Mouse (Mus musculus) urinary bladder, adult 2 months (tissue): ENCODE measurements around the gene Echs1. TPM values are rescaled to one million over a fixed set of nuclear protein-coding genes. Genes with fewer than 3 reads are reported as not detected.
"Not testable (repeated sequence)": the region's sequence is repeated elsewhere in the genome, so short reads cannot be mapped to it uniquely, and the experiment has no call there.

ENCODE experiments used
- DNase-seq: peaks from one replicate; pipeline ENCODE4 v3.0.0; 2022; ENCODE audit warnings: low spot score
- polyA plus RNA-seq: library from polyadenylated mRNA; depleted of rRNA; stranded (reverse); fragments of >200 nt; gene quantifications from 2 replicates; pipeline ENCODE4 v1.2.3, GENCODE M21; 2012; rRNA removed

Gene Echs1
- 112 and 118 TPM in 2 replicates for polyA plus RNA-seq

DNA sequence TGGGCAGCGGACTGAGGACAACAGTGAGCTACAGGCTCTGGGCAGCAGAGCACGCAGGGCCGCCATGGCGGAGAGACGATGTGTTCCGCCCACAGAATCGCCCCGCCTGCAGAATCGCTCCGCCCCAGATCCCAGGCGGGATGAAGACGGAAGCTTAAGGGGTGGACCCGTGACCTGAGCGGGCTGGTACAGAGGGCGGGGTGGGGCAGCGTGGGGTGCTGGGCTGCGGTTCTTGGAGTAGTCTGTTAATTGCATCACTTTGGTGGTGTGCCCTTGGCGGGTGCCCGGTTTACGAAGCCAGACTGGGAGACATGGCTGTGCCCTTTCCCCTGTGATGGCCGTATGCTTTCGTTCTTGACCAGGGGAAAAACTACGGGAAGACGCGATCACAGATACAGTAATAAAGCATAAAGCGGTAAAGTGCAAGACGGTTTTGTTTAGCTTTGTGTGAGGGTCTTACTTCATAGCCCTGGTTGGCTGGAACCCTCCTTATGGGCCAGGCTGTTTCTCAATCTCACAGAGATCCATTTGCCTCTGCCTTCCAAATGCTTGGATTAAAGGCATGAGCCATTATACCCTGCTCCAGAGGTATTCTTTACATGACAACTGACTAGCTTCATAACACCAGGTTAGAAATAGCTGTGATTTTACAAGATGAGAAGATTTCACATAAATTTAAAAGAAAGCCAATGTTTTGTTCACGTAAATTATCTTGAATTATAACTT is at the start of gene Echs1:
Echs1 (minus strand) TSS at position 148 of the 726 bp plus-strand sequence.
- peak; percentile 71 for DNase-seq

DNA sequence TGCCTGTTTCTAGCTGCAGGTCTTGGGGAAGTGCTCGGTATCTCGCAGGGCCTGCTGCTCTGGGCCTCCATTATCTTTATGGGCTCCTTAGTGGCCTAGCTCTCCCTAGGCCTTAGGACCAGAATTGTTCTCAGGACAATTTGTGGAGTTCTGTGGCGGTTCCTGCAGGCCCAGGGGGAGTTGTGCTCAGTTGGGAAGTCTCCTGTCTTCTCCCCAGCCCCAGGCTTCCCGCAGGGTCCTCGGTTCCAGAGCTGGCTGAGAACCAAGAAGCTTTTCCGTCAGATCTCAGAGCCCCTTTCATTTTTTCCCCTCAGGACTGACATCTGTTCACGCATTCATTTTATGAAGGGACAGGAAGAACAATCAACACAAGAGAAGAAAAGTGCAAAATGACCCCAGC is 48.4 kb upstream of the Echs1 start, which contains the start of gene Olfr522:
Olfr522 (minus strand) TSS at position 101 of the 400 bp plus-strand sequence.
- no peak for DNase-seq

DNA sequence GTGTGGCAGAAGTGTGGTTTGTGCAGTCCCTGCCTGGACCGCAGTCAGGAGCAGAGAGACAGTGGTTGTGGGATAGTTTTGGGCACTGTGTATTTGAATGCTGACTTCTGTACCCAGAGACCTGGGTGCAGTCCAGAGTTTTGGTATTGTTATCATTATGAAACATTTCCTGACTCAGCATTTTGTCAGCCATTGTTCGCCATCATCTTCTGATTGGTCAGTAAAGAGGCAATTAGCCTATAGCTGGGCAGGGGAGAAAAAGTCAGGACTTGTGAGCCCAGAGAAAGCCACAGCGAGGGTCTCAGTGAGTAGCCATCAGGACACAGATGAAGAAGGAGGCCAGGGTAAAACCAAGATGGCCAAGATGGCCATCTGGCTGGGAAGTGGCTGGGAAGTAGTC is 44.1 kb upstream of the Echs1 start:
- DNase-seq, result no peak

DNA sequence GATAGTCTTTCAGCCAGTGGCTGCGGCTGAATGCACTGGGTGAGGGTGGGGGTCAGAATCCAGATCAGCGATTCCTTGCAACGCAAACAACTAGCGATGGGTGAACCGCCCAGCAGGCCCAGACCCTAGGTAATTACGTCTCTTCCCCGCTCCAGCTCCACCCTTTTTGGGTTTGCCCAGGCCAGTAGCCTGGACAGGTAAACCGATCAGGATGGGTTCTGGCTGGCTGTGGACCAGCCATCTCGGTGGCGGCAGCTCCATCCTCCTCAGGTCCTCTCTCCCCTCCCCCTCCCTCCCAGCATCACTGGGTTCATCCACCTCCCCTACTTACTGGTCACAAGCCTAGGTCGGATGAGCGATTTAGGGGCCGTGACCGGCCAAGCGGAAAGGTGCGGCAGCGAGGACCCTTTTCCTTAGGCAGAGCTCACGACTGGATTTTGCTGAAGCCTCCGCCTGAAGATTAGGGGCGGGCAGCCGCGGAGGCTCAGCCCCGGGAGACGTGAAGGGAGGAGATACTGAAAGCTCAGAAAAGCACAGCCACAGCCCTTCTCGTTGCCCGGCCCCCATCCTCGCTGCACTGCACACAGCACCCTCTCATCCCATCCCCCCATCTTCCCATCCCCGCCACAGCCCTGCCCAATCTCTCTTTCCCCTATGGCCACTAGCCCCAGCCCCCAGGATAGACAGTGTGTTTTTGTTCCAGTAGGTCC is 38.1 kb upstream of the Echs1 start, which contains the start of gene Sprn:
Sprn (minus strand) TSS at position 660 of the 710 bp plus-strand sequence.
- DNase-seq, result no peak

DNA sequence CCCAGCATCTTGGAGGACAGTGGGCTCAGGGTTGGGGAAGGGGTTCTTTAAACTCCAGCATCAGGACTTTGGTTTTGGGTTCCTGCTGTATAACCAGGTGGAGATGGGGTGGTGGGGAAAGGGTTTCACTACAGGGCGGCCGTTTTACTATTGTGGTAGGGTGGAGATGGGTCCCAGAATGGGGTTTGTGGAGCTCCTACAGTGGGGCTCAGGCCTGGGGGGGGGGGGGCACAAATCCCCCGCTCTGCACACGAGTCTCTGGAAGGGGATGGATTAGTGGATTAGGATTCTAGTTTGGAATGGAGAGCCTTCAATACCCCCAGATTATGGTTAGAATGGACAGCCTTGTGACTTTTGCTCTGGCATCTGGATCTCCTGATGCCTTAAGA is 37.5 kb upstream of the Echs1 start:
- no peak for DNase-seq

DNA sequence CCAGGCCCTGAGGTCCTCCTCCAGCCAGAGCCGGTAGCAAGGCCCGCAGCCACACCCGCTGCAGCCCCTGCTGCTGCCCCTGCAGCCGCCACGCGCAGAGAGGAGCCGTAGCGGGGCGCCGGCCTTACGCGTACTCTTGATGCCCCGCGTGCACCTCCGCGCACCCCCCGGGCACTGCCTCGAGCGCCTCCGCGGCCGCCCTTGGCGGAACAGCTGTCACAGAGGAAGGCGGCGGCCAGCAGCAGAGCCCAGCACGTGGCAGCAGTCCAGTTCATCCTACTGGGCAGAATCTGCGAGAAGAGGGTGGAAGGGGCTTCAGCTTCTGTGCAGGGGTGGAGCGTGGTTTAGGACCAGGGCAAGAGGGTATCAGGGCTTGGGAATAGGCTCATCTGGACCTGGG is 37.1 kb upstream of the Echs1 start:
- no peak for DNase-seq

DNA sequence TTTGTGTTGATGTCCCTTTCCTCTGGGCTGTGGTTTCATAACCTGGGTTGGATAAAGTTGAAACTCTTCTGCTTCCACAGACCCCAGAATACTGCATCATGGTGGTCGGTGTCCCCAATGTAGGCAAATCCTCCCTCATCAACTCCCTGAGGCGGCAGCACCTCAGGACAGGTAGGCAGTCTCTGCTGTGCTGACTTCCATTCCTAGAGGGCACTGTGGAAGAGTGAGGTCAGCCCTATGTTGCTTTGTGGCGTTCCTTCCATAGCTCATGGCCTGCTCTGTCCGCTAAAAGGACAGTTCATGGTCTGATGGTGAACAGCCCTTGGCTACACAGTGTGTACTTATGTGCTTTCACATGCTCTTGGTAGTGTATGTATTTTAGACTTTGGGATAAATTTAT is 28.3 kb upstream of the Echs1 start:
- DNase-seq, result no peak

DNA sequence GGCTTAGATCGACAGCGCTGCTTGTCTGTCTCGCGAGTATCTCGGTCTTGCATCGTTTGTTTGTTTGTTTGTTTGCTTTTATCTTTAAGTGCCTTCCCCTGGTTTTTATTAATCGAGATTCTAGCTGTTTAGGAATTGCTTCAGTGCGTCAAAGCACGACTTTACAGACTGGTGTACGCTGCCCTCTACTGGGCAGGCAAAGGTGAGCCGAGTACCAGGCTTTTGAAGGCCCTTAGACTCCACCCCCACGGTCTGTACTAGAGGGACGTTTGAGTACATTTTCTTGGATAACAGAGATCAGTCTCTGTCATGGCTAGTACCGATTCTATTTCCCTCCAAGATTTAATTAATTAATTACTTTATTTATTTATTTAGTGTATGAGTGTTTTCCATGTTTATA is 25.1 kb upstream of the Echs1 start:
- DNase-seq, result no peak

DNA sequence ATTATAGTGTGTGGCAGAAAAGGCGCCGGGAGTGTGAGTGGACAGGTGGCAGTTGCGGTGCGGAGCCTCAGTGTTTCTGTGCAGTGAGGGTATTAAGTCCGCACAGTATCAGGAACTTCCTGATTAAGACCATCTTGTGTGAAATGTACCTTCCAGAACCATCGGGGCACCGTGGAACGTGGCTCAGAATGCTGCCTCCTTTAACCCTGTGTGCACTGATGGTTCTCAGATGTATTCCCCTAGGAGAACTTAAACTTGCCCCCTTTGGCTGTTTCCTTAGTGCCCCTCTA is 21.7 kb upstream of the Echs1 start:
- no peak for DNase-seq

DNA sequence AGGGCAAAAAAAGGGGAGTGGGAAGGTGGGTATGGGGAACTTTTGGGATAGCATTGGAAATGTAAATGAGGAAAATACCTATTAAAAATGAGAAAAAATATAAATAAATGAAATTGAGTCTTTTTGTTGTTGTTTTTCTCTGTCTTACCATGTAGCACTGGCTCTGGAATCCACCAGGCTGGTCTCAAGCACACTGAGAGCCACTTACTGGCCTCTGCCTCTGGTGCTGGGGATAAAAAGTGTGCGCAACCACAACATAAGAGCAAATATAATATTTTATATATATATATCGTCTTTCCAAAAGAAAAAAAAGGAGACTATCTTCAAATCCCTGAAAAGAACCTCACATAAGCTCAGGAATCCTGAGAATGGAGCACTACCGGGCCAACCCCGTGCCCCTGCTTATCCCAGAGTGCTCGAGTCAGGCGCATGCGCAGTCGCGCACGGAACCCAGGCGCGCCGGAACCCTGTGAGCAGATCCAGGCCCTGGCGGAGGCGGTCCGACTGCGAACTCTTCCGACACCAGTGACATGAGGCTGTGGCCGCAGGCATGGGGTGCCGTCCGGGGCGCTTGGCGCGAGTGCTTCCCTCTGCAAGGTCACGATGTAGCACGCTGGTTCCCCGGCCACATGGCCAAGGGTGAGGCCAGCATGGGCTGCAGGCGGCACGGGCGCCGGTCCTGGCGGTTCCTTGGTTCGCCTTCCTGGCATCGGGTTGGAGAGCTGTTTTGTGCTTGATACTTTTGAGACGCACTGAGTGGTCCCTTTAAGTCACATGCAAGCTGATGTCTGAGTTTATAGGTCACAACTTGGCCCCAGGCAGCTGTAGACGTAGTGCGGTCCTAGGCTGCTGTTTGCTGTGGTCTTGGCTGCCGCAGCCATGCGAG is 21.1 kb upstream of the Echs1 start, which contains the start of gene Mtg1:
Mtg1 (plus strand) TSS at position 430 of the 886 bp plus-strand sequence.
- peak; percentile 98 for DNase-seq

DNA sequence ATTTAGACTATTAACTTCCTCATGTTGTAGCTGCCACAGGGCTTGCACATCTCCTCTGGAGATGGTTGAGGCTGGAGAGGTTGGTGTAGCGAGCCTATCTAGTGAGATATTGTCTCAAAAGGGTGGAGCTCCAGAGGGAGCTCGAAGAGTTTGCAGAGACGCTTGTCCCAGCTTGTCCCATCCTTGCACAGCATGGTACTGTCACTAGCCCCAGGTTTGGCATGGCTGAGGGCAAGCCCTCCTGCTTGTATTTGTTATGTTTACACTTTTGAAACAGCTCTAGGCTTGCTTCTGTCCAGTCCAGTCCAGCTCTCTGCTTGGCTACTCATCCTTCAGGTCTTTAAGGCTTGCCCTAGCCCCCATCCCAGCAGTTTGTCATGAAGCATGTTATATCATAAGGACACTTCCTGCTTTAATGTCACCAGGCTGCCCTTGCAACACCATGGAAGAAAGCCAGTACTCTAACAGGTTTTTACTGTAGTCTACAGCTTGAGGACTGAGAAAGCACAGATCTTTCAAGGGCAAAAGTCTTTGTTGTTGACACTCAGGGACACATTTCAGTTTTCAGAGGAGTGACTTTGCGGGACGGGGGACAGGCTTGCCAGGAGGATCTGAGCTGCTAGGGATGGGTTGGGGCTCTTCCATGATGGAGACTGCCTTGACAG is 19.0 kb upstream of the Echs1 start:
- no peak for DNase-seq

DNA sequence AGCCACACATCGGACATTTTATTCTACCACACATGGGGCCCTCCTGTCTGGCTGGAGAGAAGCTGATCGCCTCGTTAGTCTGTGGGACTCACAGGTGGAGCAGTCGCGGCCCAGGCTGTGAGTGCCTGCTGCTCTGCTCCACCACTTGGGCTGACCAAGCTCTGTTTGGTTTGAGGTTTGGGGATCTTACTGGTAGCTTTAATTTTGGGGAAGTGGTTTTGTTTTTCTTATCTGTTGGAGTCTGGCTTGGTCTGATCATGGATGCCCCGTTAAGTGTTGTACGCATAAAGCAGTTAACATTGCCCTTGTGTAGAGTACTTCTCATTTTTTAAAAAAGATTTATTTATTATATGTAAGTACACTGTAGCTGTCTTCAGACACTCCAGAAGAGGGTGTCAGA is 17.8 kb upstream of the Echs1 start:
- DNase-seq, result not testable (repeated sequence)

DNA sequence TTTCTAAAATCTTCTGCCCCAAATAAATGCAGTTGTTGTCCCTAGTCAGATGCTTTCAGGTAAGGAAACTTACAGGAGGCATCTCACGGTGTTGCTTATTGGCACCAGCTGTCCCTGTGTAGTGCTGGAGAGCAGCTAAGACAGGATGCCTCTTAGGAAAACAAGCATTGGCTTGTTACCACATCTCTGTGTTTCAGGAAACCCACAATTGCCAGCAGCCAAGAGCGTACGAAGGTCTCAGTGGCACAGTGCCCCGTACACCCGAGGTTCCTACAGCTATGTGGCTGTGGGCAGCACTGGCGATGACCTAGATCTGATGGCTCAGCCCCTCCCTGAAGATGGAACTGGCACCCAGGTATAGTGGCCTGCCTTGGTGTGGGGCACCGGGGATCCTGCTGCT is 15.9 kb upstream of the Echs1 start:
- not testable (repeated sequence) for DNase-seq

DNA sequence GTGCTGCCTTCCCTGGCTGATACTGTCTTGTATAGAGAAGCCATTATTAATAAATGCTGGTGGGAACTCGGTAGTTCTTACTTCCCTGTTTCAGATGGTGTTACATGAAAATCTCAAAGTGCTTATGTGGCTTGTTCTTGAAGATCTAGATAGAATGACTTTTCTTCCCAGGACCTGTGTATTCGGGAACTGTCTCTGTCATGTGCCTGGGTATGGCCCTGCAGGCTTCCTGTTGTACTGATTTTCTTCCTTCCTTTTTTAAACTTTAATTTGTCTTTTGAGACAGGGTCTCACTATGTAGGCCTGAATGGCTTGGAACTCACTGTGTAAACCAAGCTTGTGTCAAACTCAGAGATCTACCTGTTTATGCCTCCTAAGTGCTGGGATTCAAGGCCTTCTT is 11.6 kb upstream of the Echs1 start:
- DNase-seq, result no peak

DNA sequence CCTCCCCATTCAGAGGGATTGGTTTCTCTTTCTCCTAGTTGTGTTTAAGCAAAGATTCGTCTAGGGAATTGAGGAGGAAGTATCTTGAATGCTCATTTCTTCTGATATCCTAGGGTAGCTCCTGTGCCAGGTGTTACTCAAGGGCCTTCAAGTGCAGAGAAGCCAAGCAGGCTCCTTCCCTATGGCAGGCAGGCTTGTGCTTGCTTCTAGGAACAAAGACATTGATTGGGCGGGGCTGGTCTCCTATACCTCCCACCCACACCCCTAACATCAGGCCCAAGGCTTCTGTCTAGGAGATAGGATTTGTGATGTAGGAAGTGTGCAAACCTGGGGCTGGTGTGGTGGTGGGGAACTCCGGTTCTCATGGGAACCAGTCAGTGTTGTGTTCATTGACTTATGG is 10.7 kb upstream of the Echs1 start:
- DNase-seq, result no peak

DNA sequence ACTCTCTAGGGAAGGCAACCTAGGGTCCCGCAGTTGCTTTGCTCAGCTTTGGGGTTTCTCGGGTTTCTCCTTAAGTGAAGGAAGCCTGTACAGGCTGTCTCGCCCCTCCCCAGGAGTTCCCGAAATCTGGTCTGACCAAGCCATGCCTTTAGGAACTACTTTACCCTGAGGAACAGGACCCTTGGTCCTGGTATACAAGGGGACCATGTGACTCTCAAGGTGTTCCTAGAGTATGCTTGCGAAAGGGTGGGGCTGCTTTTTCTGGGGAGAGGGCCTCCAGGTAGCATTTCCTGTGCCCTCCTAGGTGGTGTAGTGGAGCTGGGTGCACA is 9.7 kb upstream of the Echs1 start:
- DNase-seq, result no peak

DNA sequence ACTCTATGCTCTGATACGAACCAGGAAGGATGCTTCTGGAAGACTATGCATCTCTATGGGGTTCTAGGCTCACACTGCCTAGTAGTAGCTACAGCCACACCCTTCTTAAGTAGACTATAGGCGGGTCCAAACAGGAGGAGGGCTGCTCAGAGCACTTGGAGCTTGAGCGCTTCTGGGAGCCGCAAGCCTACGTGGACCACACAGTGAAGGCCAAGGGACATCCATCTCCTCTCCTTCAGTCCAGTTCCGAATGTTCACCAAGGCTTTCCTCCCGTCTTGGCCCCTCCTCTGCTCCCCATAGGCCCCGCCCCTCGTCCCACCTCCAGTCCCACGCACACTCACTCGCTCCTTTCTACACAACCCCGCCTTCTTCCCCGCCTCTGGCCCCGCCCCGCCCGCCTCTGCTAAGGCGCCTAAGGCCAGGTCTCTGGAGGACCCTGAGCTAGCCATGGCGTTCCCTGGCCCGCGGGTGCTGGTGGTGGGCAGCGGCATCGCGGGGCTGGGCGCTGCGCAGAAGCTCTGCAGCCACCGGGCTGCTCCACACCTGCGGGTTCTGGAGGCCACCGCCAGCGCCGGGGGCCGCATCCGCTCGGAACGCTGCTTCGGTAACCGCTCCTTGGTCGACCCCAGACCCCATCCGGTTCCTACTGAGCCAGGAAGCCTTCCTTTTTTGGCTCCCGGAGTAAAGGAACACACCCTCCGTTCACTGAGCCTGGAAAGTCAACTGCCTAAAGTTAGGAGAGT is 9.2 kb upstream of the Echs1 start:
- peak; percentile 74 for DNase-seq

DNA sequence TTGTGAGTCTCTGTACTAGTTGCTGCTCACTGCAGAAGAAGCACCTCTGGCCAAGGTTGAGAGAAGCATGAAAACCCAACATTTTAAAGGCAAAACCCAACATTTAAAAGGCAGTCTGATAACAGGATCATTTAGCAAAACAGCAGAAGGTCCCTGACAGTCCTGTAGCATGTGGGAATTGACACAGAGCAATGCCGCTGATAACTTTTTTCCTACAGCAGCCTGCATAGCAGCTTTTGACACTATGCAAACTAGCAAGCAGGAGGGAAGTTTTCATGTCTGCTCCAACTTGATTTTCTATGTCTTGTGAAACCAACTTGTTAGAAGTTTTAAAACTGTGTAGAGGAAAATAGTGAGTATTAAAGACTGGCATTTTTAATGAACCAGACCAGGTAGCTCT is 8.1 kb upstream of the Echs1 start:
- DNase-seq, result no peak

DNA sequence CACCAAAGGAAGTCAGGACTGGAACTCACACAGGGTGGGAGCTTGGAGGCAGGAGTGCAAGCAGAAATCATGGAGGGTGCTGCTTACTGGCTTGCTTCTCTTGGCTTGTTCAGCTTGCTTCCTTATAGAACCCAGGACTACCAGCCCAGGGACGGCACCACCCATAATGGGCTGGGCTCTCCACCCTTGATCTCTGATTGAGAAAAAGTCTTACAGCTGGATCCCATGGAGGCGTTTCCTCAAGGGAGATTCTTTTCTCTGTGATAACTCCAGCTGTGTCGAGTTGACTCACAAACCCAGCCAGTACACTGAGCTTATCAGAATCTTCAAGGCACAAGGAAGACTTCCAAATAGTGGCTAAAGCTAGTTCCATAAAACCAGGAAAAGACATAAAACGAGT is 6.5 kb upstream of the Echs1 start:
- no peak for DNase-seq

DNA sequence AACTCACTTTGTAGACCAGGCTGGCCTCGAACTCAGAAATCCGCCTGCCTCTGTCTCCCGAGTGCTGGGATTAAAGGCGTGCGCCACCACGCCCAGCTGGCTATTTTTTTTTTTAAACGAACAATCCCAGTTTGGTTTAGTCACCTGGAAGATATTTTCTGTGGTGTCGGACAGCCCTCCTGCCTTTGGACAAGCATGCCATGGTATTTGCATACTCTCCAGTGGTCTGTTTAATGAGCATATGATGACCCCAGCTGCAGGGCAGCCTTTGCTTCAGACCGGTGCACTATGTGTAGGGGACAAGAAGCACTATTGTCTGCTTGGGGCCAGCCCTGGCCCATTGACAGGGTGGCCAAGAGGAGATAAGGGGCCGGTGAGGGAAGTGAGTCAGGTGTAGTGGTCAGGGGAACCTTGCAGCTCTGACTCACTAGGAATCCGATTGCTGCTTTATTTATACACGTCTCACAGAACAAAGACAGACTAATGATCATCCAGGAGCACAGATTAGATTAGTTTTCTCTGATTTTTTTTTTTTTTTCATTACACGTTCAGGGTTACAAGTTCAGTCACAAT is 5.1 kb upstream of the Echs1 start:
- DNase-seq, result no peak

DNA sequence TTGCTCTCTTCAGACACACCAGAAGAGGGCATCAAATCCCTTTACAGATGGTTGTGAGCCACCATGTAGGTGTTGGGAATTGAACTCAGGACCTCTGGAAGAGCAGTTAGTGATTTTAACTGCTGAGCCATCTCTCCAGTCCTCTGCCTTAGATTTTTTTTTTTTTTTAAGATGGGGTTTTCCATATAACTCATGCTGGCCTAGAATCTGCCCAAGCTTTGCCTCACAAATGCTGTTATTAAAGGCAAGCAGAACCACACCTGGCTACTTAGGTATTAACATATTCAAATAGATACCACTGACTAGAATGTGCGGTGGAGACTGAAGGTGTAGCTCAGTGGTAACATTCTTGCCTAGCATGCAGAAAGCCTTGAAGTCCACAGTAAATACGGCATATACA is 4.2 kb upstream of the Echs1 start:
- DNase-seq, result no peak
